Mouse (Mus musculus): ENCODE measurements around the gene Rbm20. TPM values are rescaled to one million over a fixed set of nuclear protein-coding genes. Genes with fewer than 3 reads are reported as not detected.

Rbm20 gene
- total and polyA plus RNA-seq, 2 experiments from 2014 or later: 1.4 to 3.4 TPM

- DNase-seq (no peak), ATAC-seq (no peak)
- H3K9me3 ChIP-seq (ENCODE audit: low read length): no peaks in the 10 kb centered on the region
- WGBS: 94% methylated on average over 7 of the region's 7 CpGs
- no peak overlapping the region for H3K4me2 ChIP-seq (ENCODE audit: low read depth)
- no peaks in the 10 kb centered on the region for H3K4me1 ChIP-seq (ENCODE audit: insufficient read depth)
- no peak overlapping the region for H3K9ac ChIP-seq
- H3K27ac ChIP-seq (ENCODE audit: low read depth, low read length): no peak overlapping the region
- no peak for TF ChIP-seq CTCF (IDR thresholded peaks at IDR 0.05; ENCODE audit: low read depth)
- no peaks in the 10 kb centered on the region for H3K36me3 ChIP-seq (ENCODE audit: insufficient read depth)
- H3K27me3 ChIP-seq (ENCODE audit: insufficient read depth, low read length): no peaks in the 10 kb centered on the region
- no peak overlapping the region for H3K4me3 ChIP-seq (ENCODE audit: low read depth, low read length)
Measured at GRCm38 (mm10) chr19:53716469-53716868, 39.4 kb downstream of the Rbm20 start.

GRCm38 (mm10) chr19:53717364-53717763 lies 40.3 kb downstream of the Rbm20 start:
- 79% methylated on average over 9 of the region's 9 CpGs for WGBS

GRCm38 (mm10) chr19:53722186-53722585 lies 45.1 kb downstream of the Rbm20 start:
- WGBS: 63% methylated on average over 5 of the region's 5 CpGs
- Histone ChIP-seq H3K27ac (ENCODE audit: low read depth, low read length) (no peak overlapping the region), H3K9ac (no peak overlapping the region), H3K4me3 (ENCODE audit: low read depth, low read length) (no peak overlapping the region), H3K27me3 (ENCODE audit: insufficient read depth, low read length) (no peaks in the 10 kb centered on the region), H3K4me2 (ENCODE audit: low read depth) (no peak overlapping the region), H3K4me1 (ENCODE audit: insufficient read depth) (no peaks in the 10 kb centered on the region), H3K36me3 (ENCODE audit: insufficient read depth) (no peaks in the 10 kb centered on the region), H3K9me3 (ENCODE audit: low read length) (no peaks in the 10 kb centered on the region)
- no peak for TF ChIP-seq CTCF (IDR thresholded peaks at IDR 0.05; ENCODE audit: low read depth)
- ATAC-seq: no peak
- DNase-seq: no peak

More at GRCm38 (mm10) chr19:53717364-53717763, 40.3 kb downstream of the Rbm20 start:
- Histone ChIP-seq H3K4me1 (ENCODE audit: insufficient read depth) (no peaks in the 10 kb centered on the region), H3K9me3 (ENCODE audit: low read length) (no peaks in the 10 kb centered on the region), H3K4me3 (ENCODE audit: low read depth, low read length) (no peak overlapping the region), H3K27ac (ENCODE audit: low read depth, low read length) (no peak overlapping the region), H3K9ac (no peak overlapping the region), H3K4me2 (ENCODE audit: low read depth) (no peak overlapping the region), H3K27me3 (ENCODE audit: insufficient read depth, low read length) (no peaks in the 10 kb centered on the region), H3K36me3 (ENCODE audit: insufficient read depth) (no peaks in the 10 kb centered on the region)
- TF ChIP-seq CTCF (IDR thresholded peaks at IDR 0.05; ENCODE audit: low read depth): no peak
- ATAC-seq (no peak), DNase-seq (no peak)

GRCm38 (mm10) chr19:53724053-53724452 lies 46.9 kb downstream of the Rbm20 start:
- WGBS: 86% methylated on average over 5 of the region's 5 CpGs

GRCm38 (mm10) chr19:53726340-53726739 lies 49.2 kb downstream of the Rbm20 start:
- Histone ChIP-seq H3K36me3 (ENCODE audit: insufficient read depth) (no peaks in the 10 kb centered on the region), H3K27ac (ENCODE audit: low read depth, low read length) (no peak overlapping the region), H3K27me3 (ENCODE audit: insufficient read depth, low read length) (no peaks in the 10 kb centered on the region), H3K4me1 (ENCODE audit: insufficient read depth) (no peaks in the 10 kb centered on the region), H3K9me3 (ENCODE audit: low read length) (no peaks in the 10 kb centered on the region), H3K9ac (no peak overlapping the region), H3K4me2 (ENCODE audit: low read depth) (no peak overlapping the region), H3K4me3 (ENCODE audit: low read depth, low read length) (no peak overlapping the region)
- 47% methylated on average over 12 of the region's 12 CpGs for WGBS
- DNase-seq (no peak), ATAC-seq (no peak)
- TF ChIP-seq CTCF (IDR thresholded peaks at IDR 0.05; ENCODE audit: low read depth): no peak

More at GRCm38 (mm10) chr19:53724053-53724452, 46.9 kb downstream of the Rbm20 start:
- no peak for TF ChIP-seq CTCF (IDR thresholded peaks at IDR 0.05; ENCODE audit: low read depth)
- H3K36me3 ChIP-seq (ENCODE audit: insufficient read depth): no peaks in the 10 kb centered on the region
- H3K4me2 ChIP-seq (ENCODE audit: low read depth): no peak overlapping the region
- DNase-seq (no peak), ATAC-seq (no peak)
- H3K9ac ChIP-seq: no peak overlapping the region
- H3K9me3 ChIP-seq (ENCODE audit: low read length): no peaks in the 10 kb centered on the region
- no peaks in the 10 kb centered on the region for H3K4me1 ChIP-seq (ENCODE audit: insufficient read depth)
- no peaks in the 10 kb centered on the region for H3K27me3 ChIP-seq (ENCODE audit: insufficient read depth, low read length)
- no peak overlapping the region for H3K4me3 ChIP-seq (ENCODE audit: low read depth, low read length)
- no peak overlapping the region for H3K27ac ChIP-seq (ENCODE audit: low read depth, low read length)

GRCm38 (mm10) chr19:53726755-53727154 lies 49.6 kb downstream of the Rbm20 start:
- ATAC-seq (no peak), DNase-seq (no peak)
- Histone ChIP-seq H3K9me3 (ENCODE audit: low read length) (no peaks in the 10 kb centered on the region), H3K36me3 (ENCODE audit: insufficient read depth) (no peaks in the 10 kb centered on the region), H3K9ac (no peak overlapping the region), H3K4me1 (ENCODE audit: insufficient read depth) (no peaks in the 10 kb centered on the region), H3K4me3 (ENCODE audit: low read depth, low read length) (no peak overlapping the region), H3K27me3 (ENCODE audit: insufficient read depth, low read length) (no peaks in the 10 kb centered on the region), H3K27ac (ENCODE audit: low read depth, low read length) (no peak overlapping the region), H3K4me2 (ENCODE audit: low read depth) (no peak overlapping the region)
- no peak for TF ChIP-seq CTCF (IDR thresholded peaks at IDR 0.05; ENCODE audit: low read depth)
- WGBS: 77% methylated on average over 11 of the region's 11 CpGs

- Histone ChIP-seq H3K27me3 (ENCODE audit: insufficient read depth, low read length) (no peaks in the 10 kb centered on the region), H3K4me3 (ENCODE audit: low read depth, low read length) (no peak overlapping the region), H3K9me3 (ENCODE audit: low read length) (no peaks in the 10 kb centered on the region), H3K27ac (ENCODE audit: low read depth, low read length) (no peak overlapping the region), H3K36me3 (ENCODE audit: insufficient read depth) (no peaks in the 10 kb centered on the region), H3K4me2 (ENCODE audit: low read depth) (no peak overlapping the region), H3K4me1 (ENCODE audit: insufficient read depth) (no peaks in the 10 kb centered on the region), H3K9ac (no peak overlapping the region)
- WGBS: 65% methylated on average over 4 of the region's 4 CpGs
- DNase-seq (no peak), ATAC-seq (no peak)
- no peak for TF ChIP-seq CTCF (IDR thresholded peaks at IDR 0.05; ENCODE audit: low read depth)
Measured at GRCm38 (mm10) chr19:53727277-53727676, 50.2 kb downstream of the Rbm20 start.

All from forebrain, postnatal 0 days (tissue).